25 mouse cellular contexts compared by ENCODE assay signal in the genomic region with DNA sequence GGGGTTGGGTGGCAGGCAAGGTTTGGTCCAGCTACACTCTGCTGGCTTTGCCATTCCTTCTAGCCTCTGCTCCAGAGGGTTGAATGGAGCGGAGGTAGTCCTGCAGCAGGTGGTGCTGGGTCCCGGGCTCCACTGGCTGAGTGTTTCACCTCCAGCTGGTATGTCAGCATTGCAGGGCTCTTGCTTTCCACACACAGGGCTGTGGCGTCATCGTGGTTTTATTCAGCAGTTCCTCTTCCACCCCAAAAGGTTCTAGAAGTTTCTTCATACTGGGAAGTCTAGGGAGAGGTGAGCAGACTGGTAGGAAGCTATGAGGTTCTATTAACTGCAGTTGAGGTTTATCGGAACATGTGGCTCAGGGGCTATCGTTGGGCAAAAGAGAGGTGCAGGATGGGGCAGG. TPM values are rescaled to one million over a fixed set of nuclear protein-coding genes. Genes with fewer than 3 reads are reported as not detected.
A peak's percentile ranks its signal among the peaks of the same experiment; 100 is the strongest.
DNase-seq lines count a peak whose midpoint lies in the region; ATAC-seq and TF ChIP-seq lines count a peak whose summit lies in the region.
"Had no signal": no experiment of that assay in that cellular context is flagged by ENCODE, and none has a peak within 500 bp of the region (broad histone marks: within the 10 kb centered on the region; RNA-seq: fewer than 3 reads in every experiment).

No protein-coding gene starts in this region.

- no peak overlapping the region for H3K4me2 ChIP-seq in embryonic facial prominence, embryonic 15.5 days (replicated peaks)
- peak overlapping the region; percentile 26; the same call in 1 of the 2 replicates for H3K4me2 ChIP-seq in liver, postnatal 0 days (ENCODE audit: low read depth, low read length)
- no peak overlapping the region for H3K4me2 ChIP-seq in liver, embryonic 12.5 days
- H3K4me2 ChIP-seq: embryonic facial prominence, embryonic 13.5 days; forebrain, embryonic 13.5 days; heart, embryonic 13.5 days; hindbrain, embryonic 12.5 days had no signal

- H3K27ac ChIP-seq in embryonic facial prominence, embryonic 15.5 days (replicated peaks), result 0 out of 2 replicates have a peak overlapping the region, but pooled peaks have one; percentile 1
- H3K27ac ChIP-seq in embryonic facial prominence, embryonic 10.5 days (replicated peaks), result no peak overlapping the region
- H3K27ac ChIP-seq in liver, postnatal 0 days (ENCODE audit: low read depth), result no peak overlapping the region
- no peak overlapping the region for H3K27ac ChIP-seq in liver, embryonic 12.5 days
- H3K27ac ChIP-seq: embryonic facial prominence, embryonic 13.5 days; forebrain, embryonic 13.5 days; heart, embryonic 13.5 days; hindbrain, embryonic 12.5 days had no signal

- no peak overlapping the region for H3K9ac ChIP-seq in embryonic facial prominence, embryonic 15.5 days
- H3K9ac ChIP-seq in liver, postnatal 0 days (replicated peaks), result no peak overlapping the region
- no peak overlapping the region for H3K9ac ChIP-seq in liver, embryonic 12.5 days
- H3K9ac ChIP-seq: embryonic facial prominence, embryonic 13.5 days; forebrain, embryonic 13.5 days; forebrain, postnatal 0 days; heart, embryonic 13.5 days; hindbrain, embryonic 12.5 days had no signal

- no peaks in the 10 kb centered on the region for H3K36me3 ChIP-seq in embryonic facial prominence, embryonic 15.5 days
- H3K36me3 ChIP-seq in embryonic facial prominence, embryonic 10.5 days (replicated peaks), result no peaks in the 10 kb centered on the region
- H3K36me3 ChIP-seq in liver, postnatal 0 days (replicated peaks; ENCODE audit: insufficient read depth, low read length), result no peaks in the 10 kb centered on the region
- H3K36me3 ChIP-seq in liver, embryonic 12.5 days, result no peaks in the 10 kb centered on the region
- H3K36me3 ChIP-seq: embryonic facial prominence, embryonic 13.5 days; heart, embryonic 13.5 days; hindbrain, embryonic 12.5 days had no signal

- no peaks in the 10 kb centered on the region for H3K27me3 ChIP-seq in embryonic facial prominence, embryonic 15.5 days
- H3K27me3 ChIP-seq in embryonic facial prominence, embryonic 10.5 days (replicated peaks; ENCODE audit: low read depth, poor library complexity, severe bottlenecking), result no peaks in the 10 kb centered on the region; the same call in 1 of the 2 replicates
- no peaks in the 10 kb centered on the region for H3K27me3 ChIP-seq in liver, postnatal 0 days (ENCODE audit: insufficient read depth, low read length)
- H3K27me3 ChIP-seq in liver, embryonic 12.5 days (replicated peaks), result no peaks in the 10 kb centered on the region
- H3K27me3 ChIP-seq: embryonic facial prominence, embryonic 13.5 days; heart, embryonic 13.5 days; hindbrain, embryonic 12.5 days; Patski had no signal

- no peak for DNase-seq in embryonic facial prominence, embryonic 10.5 days (ENCODE audit: low spot score)
- peak; percentile 51 for DNase-seq in liver, postnatal 0 days
- DNase-seq in MN1 (ENCODE audit: low spot score), result no peak
- no peak for DNase-seq in adrenal gland, adult (ENCODE audit: inconsistent age in 2 of 2, low spot score in 1 of 2)
- DNase-seq: adrenal gland, adult 2 months; adrenal gland, postnatal 25 days; cerebellum, adult 11 months; cerebellum, adult 8-10 months; cerebellum, postnatal 14 days; forebrain, postnatal 0 days; gastrocnemius, postnatal 10 days; heart, postnatal 36 days had no signal

- TF ChIP-seq CTCF in liver, postnatal 0 days (IDR thresholded peaks at IDR 0.05; ENCODE audit: low read depth), result no peak

- WGBS in embryonic facial prominence, embryonic 15.5 days, result 90% methylated on average over 6 of the region's 6 CpGs
- 93% methylated on average over 6 of the region's 6 CpGs for WGBS in embryonic facial prominence, embryonic 10.5 days
- 53% methylated on average over 6 of the region's 6 CpGs for WGBS in liver, postnatal 0 days (ENCODE audit: insufficient replicate concordance)
- 64% methylated on average over 6 of the region's 6 CpGs for WGBS in liver, embryonic 12.5 days (ENCODE audit: insufficient replicate concordance)

- peaks cover 48% of the 10 kb centered on the region for H3K4me1 ChIP-seq in embryonic facial prominence, embryonic 15.5 days
- H3K4me1 ChIP-seq in embryonic facial prominence, embryonic 10.5 days, result peaks cover 23% of the 10 kb centered on the region
- H3K4me1 ChIP-seq in liver, postnatal 0 days (ENCODE audit: insufficient read depth), result no peaks in the 10 kb centered on the region
- H3K4me1 ChIP-seq in liver, embryonic 12.5 days, result no peaks in the 10 kb centered on the region

- no peak for TF ChIP-seq EP300 in liver, postnatal 0 days (IDR thresholded peaks at IDR 0.05; ENCODE audit: low read depth)

- ATAC-seq in embryonic facial prominence, embryonic 15.5 days (ENCODE audit: insufficient number of reproducible peaks, low FRiP score, low TSS enrichment, low read depth), result no peak
- no peak for ATAC-seq in liver, postnatal 0 days
- no peak for ATAC-seq in liver, embryonic 12.5 days
- peak; percentile 93 for ATAC-seq in megakaryocyte, adult 5-6 weeks (ENCODE audit: poor library complexity, severe bottlenecking)
- ATAC-seq: activated CD4-positive, CD25-positive, alpha-beta regulatory T cell, adult 4 months; forebrain, embryonic 13.5 days; forebrain, postnatal 0 days; hindbrain, embryonic 16.5 days; inflammation-experienced regulatory T-cells, adult 6 months; Patski had no signal

- no peaks in the 10 kb centered on the region for H3K9me3 ChIP-seq in embryonic facial prominence, embryonic 15.5 days (replicated peaks)
- H3K9me3 ChIP-seq in embryonic facial prominence, embryonic 10.5 days, result no peaks in the 10 kb centered on the region
- H3K9me3 ChIP-seq in liver, postnatal 0 days (ENCODE audit: low read length), result no peaks in the 10 kb centered on the region
- H3K9me3 ChIP-seq in liver, embryonic 12.5 days (replicated peaks), result no peaks in the 10 kb centered on the region
- H3K9me3 ChIP-seq: embryonic facial prominence, embryonic 13.5 days; forebrain, embryonic 13.5 days; heart, embryonic 13.5 days; hindbrain, embryonic 12.5 days had no signal

- H3K4me3 ChIP-seq in embryonic facial prominence, embryonic 15.5 days (replicated peaks), result no peak overlapping the region
- no peak overlapping the region for H3K4me3 ChIP-seq in embryonic facial prominence, embryonic 10.5 days
- no peak overlapping the region for H3K4me3 ChIP-seq in liver, postnatal 0 days (ENCODE audit: low read depth, low read length)
- H3K4me3 ChIP-seq in liver, embryonic 12.5 days, result no peak overlapping the region
- H3K4me3 ChIP-seq: embryonic facial prominence, embryonic 13.5 days; forebrain, embryonic 13.5 days; heart, embryonic 13.5 days; hindbrain, embryonic 12.5 days had no signal

RNA-seq across cellular contexts. Expression of a gene that starts 34.4 kb away (rescaled TPM):
- polyA plus RNA-seq in embryonic facial prominence, embryonic 15.5 days (2015; fragmentation: Nextera tagmentation; extraction: Ambion mirVana), result 12.0 and 12.2 TPM in 2 replicates
- 6.2 and 7.1 TPM in 2 replicates for polyA plus RNA-seq in embryonic facial prominence, embryonic 10.5 days (2016; fragmentation: Nextera tagmentation; extraction: Ambion mirVana)
- 2.0 and 2.3 TPM in 2 replicates for polyA plus RNA-seq in liver, postnatal 0 days (2015; fragmentation: Nextera tagmentation; extraction: Ambion mirVana)
- polyA plus RNA-seq in liver, embryonic 12.5 days (2016; fragmentation: Nextera tagmentation; extraction: Ambion mirVana), result 5.9 and 6.0 TPM in 2 replicates
- not detected in 2 replicates for total RNA-seq in megakaryocyte, adult 5-6 weeks (2015)
- total RNA-seq in megakaryocyte, adult 5-6 weeks (2017), result not detected in 2 replicates
- total RNA-seq: MEL had no signal
- polyA plus RNA-seq: C2C12; inflammation-experienced regulatory T-cells, adult 6 months had no signal
